Mouse (Mus musculus) kidney, adult 2 months (tissue): ENCODE data around the gene 4933415F23Rik. TPM values are rescaled to one million over a fixed set of nuclear protein-coding genes. Genes with fewer than 3 reads are reported as not detected.
"Not testable (repeated sequence)": the region's sequence is repeated elsewhere in the genome, so short reads cannot be mapped to it uniquely, and the experiment has no call there.

Experiments
- DNase-seq: peaks from one replicate; pipeline ENCODE4 v3.0.0; 2021
- H3K27ac ChIP-seq: fragments of 200-500 bp; 2 replicates; pipeline ENCODE4 v1.5.1; 2012; ENCODE audit warnings: low read depth, low read length, control low read depth, inconsistent platforms; ENCODE audit not compliant: insufficient read depth
- H3K27me3 ChIP-seq: fragments of 200-500 bp; replicated peaks from 2 replicates; pipeline ENCODE4 v1.6.1; 2012; ENCODE audit warnings: mild to moderate bottlenecking, moderate library complexity, low read length, inconsistent platforms; ENCODE audit not compliant: control insufficient read depth, insufficient read depth
- H3K36me3 ChIP-seq: fragments of 200-500 bp; 2 replicates; pipeline ENCODE4 v1.6.1; 2012; ENCODE audit warnings: mild to moderate bottlenecking, moderate library complexity, low read length, inconsistent platforms; ENCODE audit not compliant: control insufficient read depth, insufficient read depth
- H3K4me1 ChIP-seq: fragments of 200-500 bp; 2 replicates; pipeline ENCODE4 v1.6.1; 2011; ENCODE audit warnings: low read length; ENCODE audit not compliant: control insufficient read depth, insufficient read depth
- H3K4me3 ChIP-seq: fragments of 200-500 bp; 2 replicates; pipeline ENCODE4 v1.5.1; 2011; ENCODE audit warnings: mild to moderate bottlenecking, low read depth, low read length, control low read depth; ENCODE audit not compliant: insufficient read depth
- CTCF ChIP-seq: fragments of 200-500 bp; conservative IDR thresholded peaks from 2 replicates; pipeline ENCODE4 v1.5.1; 2011; ENCODE audit warnings: low read depth, mild to moderate bottlenecking, control low read depth, low read length, moderate library complexity, mixed read lengths; ENCODE audit not compliant: insufficient read depth, insufficient read length
- POLR2A ChIP-seq: fragments of 200-500 bp; IDR thresholded peaks from one replicate; pipeline ENCODE4 v1.6.1; 2011; ENCODE audit warnings: low read depth, low read length, control low read depth
- WGBS: fragments of 180-500 bp; shearing (Covaris S2); methylation state at CpG from one replicate; pipeline ENCODE4 v1.1.7; 2018; 5-methylcytosine and 5-hydroxymethylcytosine counted together
- polyA plus RNA-seq: library from polyadenylated mRNA; depleted of rRNA; stranded (reverse); fragments of >200 nt; gene quantifications from 2 replicates; pipeline ENCODE4 v1.2.3, GENCODE M21; 2012; rRNA removed

The 4933415F23Rik gene
- 0.09 and 0.12 TPM in 2 replicates for polyA plus RNA-seq

GRCm38 (mm10) chr1:23102021-23102420, at the start of gene 4933415F23Rik:
TSS of gene 4933415F23Rik (minus strand) at chr1:23102253.
- no peak for DNase-seq
- H3K27me3 ChIP-seq: no peaks in the 10 kb centered on the region
- H3K36me3 ChIP-seq: no peaks in the 10 kb centered on the region
- no peak for TF ChIP-seq CTCF
- no peak for TF ChIP-seq POLR2A
- H3K4me3 ChIP-seq: no peak within 1 kb of the TSS
- no peak within 1 kb of the TSS for H3K27ac ChIP-seq
- 95% methylated on average over 20 of the region's 20 CpGs for WGBS
- no peaks in the 10 kb centered on the region for H3K4me1 ChIP-seq

DNA sequence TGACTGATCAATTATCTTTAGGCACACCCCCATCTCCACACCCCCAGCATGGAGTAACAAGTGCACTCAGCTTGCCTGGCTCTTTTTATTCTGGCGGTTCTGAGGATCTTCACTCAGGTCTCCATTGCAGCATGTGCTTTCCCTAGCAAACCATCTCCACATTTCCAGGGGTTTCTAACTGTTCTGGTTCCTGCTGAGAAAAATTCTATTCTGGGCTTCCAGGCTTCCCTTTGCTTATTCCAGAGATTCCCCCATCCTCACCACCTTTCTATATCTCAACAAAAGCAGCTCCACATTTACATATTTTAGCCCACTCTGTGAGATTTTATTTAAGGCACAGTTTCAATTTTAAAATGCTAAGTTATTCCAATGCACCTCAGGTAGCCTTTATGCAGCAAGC, 49.7 kb upstream of the 4933415F23Rik start:
- H3K27me3 ChIP-seq: no peaks in the 10 kb centered on the region
- no peak overlapping the region for H3K4me3 ChIP-seq
- no peaks in the 10 kb centered on the region for H3K36me3 ChIP-seq
- 88% methylated on average over 1 of the region's 1 CpGs for WGBS
- DNase-seq: no peak
- TF ChIP-seq CTCF (no peak), POLR2A (no peak)
- H3K27ac ChIP-seq: no peak overlapping the region
- no peaks in the 10 kb centered on the region for H3K4me1 ChIP-seq

DNA sequence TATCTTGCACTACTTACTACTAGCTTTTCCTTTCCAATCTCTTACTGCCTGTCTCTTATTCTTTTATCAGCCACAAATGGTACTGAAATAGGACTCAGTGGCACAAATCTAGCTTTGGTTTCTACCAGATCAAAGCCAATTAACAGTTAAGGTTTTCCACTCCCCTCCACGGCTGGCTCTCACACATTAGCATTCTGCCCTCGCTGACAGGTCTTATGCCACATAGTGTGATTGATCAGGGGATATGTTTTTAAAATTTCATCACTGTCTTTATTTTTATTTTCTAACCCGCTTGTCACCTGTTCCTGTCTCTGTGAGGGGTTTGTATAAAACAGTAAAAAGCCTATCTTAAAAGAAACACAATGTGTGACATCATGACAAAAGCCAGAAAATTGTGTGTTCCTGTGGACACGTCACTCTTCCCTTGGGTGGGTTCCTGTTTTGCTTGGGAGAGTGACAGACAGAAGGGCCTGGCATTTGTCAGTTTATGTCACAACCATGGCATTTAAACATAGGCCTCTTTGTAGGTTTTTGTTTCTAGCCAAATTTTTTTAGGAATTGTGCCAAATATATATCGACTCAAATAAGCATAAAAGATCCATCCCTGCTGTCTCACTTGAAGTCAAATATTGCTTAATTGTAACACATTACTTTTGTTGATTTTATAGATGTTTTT, 44.3 kb upstream of the 4933415F23Rik start:
- H3K36me3 ChIP-seq: no peaks in the 10 kb centered on the region
- no peak overlapping the region for H3K27ac ChIP-seq
- no peak for DNase-seq
- 80% methylated on average over 5 of the region's 5 CpGs for WGBS
- H3K27me3 ChIP-seq: no peaks in the 10 kb centered on the region
- TF ChIP-seq POLR2A (no peak), CTCF (no peak)
- no peaks in the 10 kb centered on the region for H3K4me1 ChIP-seq
- H3K4me3 ChIP-seq: no peak overlapping the region

DNA sequence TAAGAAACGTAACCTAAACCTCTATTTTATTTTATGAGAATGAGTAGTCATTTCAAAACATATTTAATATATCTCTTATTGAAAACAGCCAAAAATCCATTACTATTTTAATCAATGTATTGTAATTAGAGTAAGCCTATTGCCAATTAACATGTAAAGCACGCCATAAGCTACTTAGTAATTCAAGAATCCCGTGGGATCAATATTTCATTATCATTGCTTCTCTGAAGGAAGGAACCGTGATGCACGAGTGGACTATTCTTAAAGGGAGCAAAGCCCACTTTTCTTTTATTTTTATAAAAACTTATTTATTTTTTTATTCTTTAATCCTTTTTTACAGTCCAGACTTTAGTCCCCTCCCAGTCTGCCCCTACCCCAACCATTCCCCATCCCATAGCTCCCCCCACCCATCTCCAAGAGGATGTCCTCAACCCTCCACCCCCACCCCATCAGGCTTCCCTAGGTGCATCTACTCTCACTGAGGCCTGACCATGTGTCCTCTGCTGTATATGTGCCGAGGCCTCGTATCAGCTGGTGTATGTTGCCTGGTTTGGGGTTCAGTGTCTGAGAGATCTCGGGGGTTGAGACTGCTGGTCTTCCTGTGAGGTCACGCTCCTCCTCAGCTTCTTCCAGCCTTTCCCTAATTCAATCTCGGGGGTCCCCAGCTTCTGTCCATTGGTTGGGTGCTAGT, 39.2 kb upstream of the 4933415F23Rik start:
- no peaks in the 10 kb centered on the region for H3K27me3 ChIP-seq
- 83% methylated on average over 10 of the region's 10 CpGs for WGBS

GRCm38 (mm10) chr1:23140530-23140929, 38.5 kb upstream of the 4933415F23Rik start:
- H3K27me3 ChIP-seq, H3K27ac ChIP-seq, H3K36me3 ChIP-seq, H3K4me1 ChIP-seq, H3K4me3 ChIP-seq: not testable (repeated sequence)
- DNase-seq: peak; percentile 54
- WGBS: no CpG with 5 or more reads among the region's 1 CpGs

More for the DNA sequence above, 39.2 kb upstream of the 4933415F23Rik start:
- TF ChIP-seq CTCF (no peak), POLR2A (no peak)
- Histone ChIP-seq H3K27ac (no peak overlapping the region), H3K4me1 (no peaks in the 10 kb centered on the region), H3K4me3 (no peak overlapping the region), H3K36me3 (no peaks in the 10 kb centered on the region)
- no peak for DNase-seq

DNA sequence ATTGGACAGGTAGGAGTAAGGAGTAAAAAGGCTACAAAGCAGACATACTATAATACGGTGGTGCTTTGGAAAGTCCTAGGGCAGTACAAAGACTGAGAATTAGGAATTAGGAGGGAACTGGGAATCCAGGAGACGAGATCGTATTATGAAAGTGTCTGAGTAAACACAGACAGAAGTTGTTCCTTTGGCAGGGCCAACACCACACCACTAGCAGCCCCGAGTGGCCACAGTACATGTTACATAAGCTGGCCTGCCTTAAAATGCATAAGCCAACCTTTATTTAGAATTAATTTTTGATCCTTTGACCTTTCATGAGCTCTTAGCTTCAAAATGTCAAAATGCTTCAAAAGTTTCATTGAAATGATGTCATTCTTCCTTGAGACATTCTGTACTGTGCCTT, 18.8 kb upstream of the 4933415F23Rik start:
- H3K36me3 ChIP-seq: no peaks in the 10 kb centered on the region

GRCm38 (mm10) chr1:23119406-23119805, 17.4 kb upstream of the 4933415F23Rik start:
- Histone ChIP-seq H3K4me3 (no peak overlapping the region), H3K27me3 (no peaks in the 10 kb centered on the region), H3K4me1 (peaks cover 5% of the 10 kb centered on the region; the same call in 1 of the 2 replicates), H3K27ac (no peak overlapping the region), H3K36me3 (no peaks in the 10 kb centered on the region)
- whole genome bisulfite sequencing: 54% methylated on average over 4 of the region's 4 CpGs
- TF ChIP-seq CTCF (no peak), POLR2A (no peak)
- no peak for DNase-seq

More for the DNA sequence above, 18.8 kb upstream of the 4933415F23Rik start:
- Histone ChIP-seq H3K4me1 (peaks cover 5% of the 10 kb centered on the region; the same call in 1 of the 2 replicates), H3K27me3 (no peaks in the 10 kb centered on the region), H3K4me3 (no peak overlapping the region), H3K27ac (no peak overlapping the region)
- TF ChIP-seq CTCF (no peak), POLR2A (no peak)
- WGBS: 69% methylated on average over 4 of the region's 4 CpGs
- DNase-seq: no peak
